Mouse (Mus musculus): ENCODE measurements at regions not wholly inside any gene's neighbourhood (a gene's known extent, or its start where the extent isn't known, plus 50 kb on each side); places are given as distances from the start of the nearest gene placed in this dataset.

DNA sequence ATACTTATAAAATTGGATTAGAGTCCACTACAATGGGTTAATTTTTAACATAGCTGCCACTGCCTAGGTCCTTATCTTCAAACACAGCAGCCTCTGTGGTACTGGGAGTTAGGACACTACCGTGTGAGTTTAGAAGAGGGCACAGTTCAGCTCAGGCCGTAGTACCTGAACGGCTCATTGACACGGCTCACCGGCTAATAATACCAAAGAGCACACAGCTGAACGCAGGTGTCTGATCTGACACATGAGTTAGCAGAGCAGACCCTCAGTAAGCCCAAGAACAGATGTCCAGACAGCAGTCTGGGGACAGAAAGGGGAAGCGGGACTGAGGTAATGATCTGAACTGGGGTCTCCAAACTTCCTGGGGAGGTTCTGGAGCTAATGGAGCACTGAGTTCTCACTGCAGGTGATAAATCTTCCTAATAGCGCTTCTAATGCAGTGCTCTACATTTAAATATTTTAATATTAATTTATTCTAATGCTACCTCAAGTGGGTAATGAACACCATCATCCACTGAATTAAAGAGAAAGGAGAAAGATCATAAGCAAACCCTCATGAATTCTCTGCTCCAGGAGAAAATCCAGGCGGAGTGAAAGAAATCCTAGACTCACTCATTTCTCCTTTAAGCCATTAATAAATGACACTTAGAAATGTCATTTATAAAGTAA, 90.8 kb upstream of the Rapgef5 start:
- DNase-seq, result no peak
- intact Hi-C loops (cut with DNase I), result loop anchor here (5.0 kb wide), 1 partner anchor 342 kb away; no protein-coding TSS in a partner anchor

DNA sequence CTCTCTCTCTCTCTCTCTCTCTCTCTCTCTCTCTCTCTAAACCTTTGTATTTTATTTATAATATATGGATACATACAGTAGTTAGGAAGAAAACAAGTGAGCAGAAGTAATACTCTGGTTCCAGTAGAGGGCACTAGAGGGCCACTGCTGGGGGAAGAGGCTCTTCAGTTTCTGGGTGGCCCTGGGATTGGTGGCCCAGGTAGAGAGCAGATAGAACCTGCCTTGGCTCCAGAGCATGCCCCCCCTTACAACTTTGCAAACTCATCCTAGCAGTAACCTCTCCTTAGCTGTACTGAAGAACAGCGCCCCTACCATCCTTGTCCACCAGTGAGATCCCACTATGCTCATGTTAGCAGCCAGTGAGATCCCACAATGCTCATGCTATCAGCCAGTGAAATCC, 88.8 kb upstream of the Rapgef5 start:
- DNase-seq, result no peak

DNA sequence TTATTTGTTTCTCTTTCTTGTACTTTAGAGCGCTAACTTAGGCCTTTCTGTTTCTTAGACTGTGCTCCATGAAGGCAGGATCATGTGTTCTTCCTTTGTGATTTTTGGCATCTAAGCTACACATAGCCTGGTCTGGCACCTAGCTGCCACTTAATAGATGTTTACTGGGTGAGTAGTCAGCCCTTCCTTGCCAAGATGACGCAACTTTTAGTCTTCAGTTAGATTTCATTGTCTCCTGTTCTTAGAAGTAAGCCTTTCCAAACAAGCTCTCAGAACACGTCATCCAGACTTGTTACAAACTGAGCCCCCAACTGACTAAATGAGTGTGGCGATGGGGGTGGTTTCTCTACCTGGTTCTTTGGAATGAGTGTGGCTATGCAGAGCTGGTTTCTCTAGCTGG, 85.4 kb upstream of the Rapgef5 start:
- no peak for DNase-seq
- intact Hi-C loops (cut with DNase I), result no loop called here

More for the DNA sequence above, 88.8 kb upstream of the Rapgef5 start:
- intact Hi-C loops (cut with DNase I), result loop anchor here (5.0 kb wide), 1 partner anchor 340 kb away; no protein-coding TSS in a partner anchor

DNA sequence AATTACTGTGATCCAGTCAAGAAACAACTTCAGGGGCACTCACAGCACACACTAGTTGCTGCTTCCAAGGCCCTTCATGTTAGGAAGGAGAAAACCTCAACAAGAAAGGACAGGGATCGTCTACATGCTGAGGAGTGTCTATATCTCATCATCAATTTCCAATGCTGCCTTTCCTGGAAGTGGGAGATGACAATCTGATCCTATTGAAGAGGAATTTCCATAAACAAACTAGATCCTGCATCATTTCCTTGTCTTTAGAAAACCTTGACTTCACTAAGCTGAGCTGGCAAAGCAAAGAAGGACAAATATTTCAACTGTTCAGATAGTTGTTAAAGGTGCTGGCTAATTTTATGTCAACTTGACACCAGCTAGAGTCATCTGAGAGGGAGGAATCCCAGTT, 83.5 kb upstream of the Rapgef5 start:
- intact Hi-C loops (cut with DNase I), result no loop called here
- DNase-seq, result no peak

DNA sequence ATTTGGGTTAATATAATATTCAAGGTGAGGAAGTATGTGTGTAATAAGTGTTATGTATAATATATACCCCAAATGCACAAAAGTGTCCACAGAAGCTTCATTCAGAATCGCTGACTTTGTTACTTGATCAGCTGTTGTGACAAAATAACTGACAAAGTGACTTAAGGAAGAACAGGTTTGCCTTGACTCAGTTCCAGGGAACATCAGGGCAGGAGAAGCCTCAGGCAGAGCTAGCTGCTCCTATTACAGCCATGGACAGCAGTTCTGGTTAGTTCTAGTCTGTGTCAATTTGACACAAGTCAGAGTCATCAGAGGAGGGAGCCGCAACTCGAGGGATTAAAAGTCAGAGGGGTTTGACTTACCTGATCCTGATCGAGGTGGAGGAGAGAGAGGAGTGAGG, 79.3 kb upstream of the Rapgef5 start:
- DNase-seq, result no peak
- intact Hi-C loops (cut with DNase I), result no loop called here

DNA sequence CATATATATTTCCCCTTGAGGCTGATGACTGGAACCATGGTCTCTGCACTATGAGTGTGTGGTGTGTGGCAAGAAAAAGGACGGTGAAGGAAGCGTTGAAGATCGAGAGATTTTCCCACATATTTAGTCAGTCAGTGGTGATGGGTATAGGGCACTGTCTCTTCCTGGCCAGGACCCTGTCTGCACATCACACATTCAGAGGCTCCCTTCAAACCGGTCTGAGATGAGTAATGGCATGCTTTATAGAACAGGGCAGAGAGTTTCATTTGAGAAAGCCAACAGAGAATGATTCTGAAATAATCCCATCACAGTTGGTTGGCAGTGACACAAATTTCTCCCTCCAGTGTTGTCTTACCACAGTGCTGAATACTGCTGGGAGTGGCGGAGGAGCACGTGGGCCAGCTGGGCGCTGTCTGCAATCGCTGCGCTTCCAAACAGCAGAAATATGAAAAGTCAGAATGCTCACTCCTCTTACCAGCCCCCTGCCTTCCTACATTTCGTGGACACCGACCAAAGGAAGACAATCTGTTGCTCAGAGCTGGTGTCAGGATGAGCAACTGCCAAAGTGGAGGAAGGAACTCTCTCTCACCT, 77.2 kb upstream of the Rapgef5 start:
- intact Hi-C loops (cut with DNase I), result no loop called here

DNA sequence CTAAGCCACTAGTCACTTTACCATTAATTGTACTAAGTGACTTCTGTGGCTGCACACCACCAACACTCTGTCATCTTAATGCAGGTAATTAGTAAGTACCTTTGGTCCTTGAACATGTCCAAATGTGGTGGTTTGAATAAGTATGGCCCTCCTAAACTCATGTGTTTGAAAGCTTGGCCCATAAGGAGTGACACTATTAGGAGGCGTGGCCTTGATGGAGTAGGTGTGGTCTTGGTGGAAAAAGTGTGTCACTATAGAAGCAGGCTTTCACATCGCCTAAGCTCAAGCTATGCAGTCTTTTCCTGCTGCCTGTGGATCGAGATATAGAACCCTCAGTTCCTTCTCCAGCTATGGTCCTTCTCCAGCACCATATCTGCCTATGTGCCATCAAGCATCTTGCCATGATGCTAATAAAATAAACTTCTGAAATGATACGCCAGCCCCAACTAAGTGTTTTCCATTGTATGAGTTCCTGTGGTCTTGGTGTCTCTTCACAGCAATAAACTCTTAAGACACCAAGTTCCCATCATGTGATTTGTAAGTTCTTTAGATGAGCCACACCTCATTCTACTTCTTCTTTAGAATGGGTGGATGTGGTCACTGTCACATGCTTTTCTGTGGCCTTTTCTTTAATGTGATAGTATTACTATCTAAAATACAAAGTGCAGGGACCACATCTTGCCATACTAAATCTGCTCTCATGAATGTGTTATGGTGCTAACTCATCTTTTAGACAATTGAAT, 71.9 kb upstream of the Rapgef5 start:
- no peak for DNase-seq
- intact Hi-C loops (cut with DNase I), result no loop called here

More for the DNA sequence above, 77.2 kb upstream of the Rapgef5 start:
- no peak for DNase-seq

DNA sequence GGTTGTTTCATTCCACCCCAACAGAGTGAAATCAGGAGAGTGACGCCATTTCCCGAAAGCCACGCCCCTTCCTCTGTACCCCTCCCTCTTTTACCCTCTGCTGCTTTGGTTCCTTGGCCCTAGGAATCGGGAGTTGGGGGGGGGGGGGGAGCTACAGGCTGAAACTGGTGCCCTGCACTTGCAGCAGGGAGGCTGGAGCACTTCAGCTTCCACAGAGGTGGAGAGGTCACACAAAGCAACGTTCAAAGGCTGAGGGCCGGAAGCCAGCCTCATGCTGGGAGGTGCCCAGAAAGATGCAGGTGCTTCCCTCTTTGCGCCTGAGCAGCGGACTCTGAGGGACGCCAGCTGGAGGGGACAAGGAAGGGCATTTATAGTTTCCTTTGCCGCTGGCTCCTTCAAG, 69.1 kb upstream of the Rapgef5 start:
- intact Hi-C loops (cut with DNase I), result no loop called here

DNA sequence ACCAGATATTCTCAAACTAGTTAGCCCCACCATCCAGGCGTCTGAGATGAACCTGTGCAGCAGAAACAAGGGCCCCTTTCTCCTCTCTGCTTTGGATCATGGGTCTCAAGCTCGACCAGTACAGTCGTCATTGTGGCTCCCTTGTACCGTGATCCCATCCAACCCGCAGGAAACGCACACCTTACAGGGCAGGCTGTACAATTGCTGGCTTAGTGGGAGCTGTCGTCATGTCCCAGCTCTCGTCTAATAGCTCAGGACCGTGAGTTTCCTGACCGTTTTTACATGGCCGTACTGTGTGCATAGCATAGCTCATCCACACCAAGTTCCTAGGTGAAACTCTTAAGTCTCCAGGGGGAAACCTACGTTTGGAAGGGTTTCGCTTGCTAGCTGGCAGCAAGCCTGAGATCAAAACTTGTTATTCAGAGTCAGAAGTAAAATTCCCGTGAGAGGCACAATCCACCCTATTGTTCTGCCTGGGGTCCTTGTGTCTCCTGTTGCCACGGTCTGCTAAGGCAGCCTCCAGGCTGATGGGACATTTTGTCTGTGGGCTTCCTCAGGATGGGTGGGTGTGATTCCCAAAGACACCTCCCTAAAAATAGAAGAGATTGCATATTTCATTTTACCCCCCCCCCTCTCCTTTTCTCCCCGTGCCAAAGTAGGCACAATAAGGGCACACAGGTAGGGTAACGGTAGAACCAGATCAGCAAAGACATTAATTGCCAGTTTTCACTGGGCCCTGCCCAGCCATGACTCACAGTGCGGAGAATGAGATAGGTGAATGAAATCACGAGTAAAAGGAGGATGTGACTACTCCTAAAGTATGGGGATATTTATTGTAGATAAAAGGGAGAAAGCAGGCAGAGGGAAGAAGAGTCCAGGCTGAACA, 68.2 kb upstream of the Rapgef5 start:
- intact Hi-C loops (cut with DNase I), result loop anchor here (1.0 kb wide), 1 partner anchor 21 kb away; no protein-coding TSS in a partner anchor
- DNase-seq, result no peak

More for the DNA sequence above, 69.1 kb upstream of the Rapgef5 start:
- DNase-seq, result no peak

DNA sequence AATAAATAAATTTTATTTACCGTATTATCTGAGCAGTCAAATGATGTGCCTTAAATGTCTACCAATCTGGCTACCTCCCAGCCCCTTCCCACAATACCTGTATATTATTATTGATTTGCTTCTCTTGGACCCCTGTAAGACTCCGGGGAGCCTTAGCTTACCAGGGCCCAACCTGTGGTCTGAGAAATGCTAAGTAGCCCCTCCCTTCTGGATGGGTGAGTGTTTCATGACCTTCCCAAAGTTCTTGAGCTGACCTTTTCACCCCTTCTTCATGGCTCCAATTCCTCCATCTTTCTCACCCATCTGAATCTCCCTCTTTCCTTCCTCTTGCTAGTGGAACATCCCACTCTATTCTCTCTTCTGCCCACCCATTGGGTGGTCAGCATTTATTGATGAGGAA, 67.2 kb upstream of the Rapgef5 start:
- intact Hi-C loops (cut with DNase I), result no loop called here
- no peak for DNase-seq

DNA sequence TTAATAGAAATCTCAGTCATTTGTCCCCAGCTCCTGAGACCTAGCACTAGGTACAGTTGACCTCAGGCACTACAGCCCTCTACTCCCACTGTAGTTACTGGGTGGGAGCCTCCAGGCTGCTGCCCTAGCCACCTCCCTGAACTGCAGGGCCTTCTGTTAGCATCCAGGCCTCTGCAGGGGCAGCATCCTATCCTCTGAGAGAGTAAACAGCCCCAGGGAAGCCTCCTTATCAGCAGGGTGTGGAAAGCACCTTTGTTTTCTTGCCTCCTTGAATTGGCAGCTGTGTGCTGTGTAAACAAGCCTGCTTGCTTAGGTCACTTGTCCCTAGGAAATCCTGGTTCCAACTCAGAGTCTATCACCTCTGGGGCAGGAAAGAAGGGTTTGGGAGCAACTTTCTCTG, 66.2 kb upstream of the Rapgef5 start:
- intact Hi-C loops (cut with DNase I), result no loop called here
- no peak for DNase-seq

DNA sequence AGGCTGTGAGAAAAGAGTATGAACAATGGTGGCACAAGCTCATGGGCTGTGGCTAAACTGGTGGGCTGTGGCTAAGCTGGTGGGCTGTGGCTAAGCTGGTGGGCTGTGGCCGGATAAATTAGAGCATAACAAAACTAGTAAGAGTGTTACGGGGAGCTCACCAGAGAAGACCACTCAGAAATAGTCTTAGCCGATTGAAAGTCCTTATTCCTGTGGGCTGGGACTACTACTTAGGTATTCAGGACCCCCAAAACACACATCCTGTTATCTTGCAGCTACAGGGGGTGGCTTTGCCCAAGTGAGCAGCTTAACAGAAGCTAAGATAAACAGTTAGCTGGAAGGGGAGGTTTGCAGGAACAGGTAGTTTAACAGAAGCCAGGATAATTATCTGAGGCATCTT, 65.4 kb upstream of the Rapgef5 start:
- intact Hi-C loops (cut with DNase I), result no loop called here
- DNase-seq, result no peak

DNA sequence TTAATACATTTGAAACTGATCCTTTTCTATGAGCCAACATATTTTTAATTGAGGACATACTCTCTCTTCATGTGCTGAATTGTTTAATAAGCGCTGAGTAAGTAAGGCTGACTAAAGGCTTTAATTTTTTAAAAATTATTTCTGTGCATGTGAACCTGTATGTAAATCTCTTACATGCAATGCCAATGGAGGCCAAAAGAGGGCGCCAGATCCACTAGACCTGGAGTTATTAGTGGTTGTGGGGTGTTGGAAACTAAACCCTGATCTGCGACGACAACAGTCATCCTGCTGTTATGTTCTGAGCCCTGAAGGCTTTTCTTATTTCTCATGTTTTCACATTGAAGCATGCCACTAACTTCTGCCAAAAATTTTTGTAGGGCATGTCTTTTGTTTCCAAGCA, 64.8 kb upstream of the Rapgef5 start:
- DNase-seq, result no peak
- intact Hi-C loops (cut with DNase I), result no loop called here

DNA sequence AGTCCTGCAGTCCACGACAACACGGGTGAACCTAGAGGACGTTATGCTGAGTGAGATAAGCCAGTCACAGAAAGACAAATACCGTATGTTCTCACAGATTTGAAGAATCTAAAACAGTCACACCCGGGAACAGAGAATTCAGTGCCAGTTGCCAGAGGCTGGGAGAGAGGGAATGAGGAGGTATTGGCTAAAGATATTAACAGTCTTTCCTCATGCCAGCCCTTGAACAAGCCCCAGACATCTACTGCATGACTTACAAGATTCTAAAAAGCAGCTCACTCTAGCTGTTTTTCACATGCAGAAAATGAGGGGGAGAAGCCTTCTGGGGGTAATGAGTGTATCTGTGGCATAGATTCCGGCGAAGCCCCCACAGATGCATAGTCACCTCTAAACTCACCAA, 60.5 kb upstream of the Rapgef5 start:
- DNase-seq, result no peak
- intact Hi-C loops (cut with DNase I), result no loop called here

DNA sequence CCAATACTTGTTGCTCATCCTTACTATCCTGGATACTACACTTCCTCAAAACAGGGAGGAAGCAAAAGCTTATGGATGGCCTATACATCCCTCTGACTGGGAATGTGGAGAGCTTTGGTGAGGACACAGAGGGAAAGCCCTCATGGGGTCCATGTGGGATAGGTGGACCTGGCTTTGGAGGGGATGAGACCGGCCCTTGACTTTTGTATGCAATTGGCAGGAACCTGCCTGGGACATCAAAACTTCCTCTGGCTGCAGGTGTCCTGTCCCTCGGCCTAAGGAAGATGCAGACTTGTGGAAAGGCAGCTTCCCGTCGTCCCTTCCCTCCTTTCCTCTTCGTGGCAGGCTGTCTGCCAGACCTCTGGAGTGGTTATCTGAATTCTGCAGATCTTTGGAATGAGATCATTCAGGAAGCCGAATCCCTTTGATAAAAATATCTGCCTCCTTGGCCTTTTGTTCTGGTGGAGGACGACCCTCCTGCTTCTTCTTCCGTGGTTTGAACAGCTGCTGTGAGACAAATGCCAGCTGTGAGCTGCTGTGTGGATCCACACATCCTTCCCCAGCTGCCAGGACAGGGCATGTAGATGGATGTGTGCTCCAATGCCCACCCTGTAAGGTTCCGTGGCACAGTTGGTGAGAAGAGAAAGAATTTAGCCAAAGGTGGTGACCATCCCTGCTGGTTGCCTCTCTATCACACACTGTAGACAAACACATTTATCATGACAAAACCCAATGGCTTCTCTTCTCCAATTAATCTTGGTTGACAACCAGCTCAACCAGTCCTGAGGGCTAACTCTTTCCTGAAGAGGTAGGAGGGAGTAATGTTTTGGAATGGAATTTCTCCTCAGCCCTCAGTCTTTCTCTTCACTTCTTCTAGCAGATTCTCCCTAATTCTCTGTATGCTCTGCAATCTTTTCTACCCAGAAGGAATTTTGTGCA, 57.9 kb upstream of the Rapgef5 start:
- intact Hi-C loops (cut with DNase I), result no loop called here
- no peak for DNase-seq

DNA sequence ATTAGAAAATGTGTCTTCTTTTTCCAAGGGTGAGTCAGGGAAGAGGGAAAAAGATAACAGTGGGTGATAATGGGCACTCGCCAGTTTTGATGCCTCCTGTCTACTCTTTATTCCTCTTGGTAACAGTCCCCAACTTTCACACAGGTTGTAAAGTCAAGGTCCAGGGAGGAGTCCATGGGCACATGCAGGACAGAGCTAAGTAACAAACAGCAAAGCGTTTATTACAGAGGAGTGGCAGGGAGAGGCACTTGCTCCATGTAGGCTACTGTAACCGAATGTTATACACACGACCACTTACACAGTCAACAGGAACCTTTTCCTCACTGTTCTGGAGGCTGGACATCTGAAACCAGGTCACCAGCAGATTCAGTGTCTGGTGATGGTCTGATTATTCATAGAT, 56.7 kb upstream of the Rapgef5 start:
- DNase-seq, result no peak
- intact Hi-C loops (cut with DNase I), result no loop called here

DNA sequence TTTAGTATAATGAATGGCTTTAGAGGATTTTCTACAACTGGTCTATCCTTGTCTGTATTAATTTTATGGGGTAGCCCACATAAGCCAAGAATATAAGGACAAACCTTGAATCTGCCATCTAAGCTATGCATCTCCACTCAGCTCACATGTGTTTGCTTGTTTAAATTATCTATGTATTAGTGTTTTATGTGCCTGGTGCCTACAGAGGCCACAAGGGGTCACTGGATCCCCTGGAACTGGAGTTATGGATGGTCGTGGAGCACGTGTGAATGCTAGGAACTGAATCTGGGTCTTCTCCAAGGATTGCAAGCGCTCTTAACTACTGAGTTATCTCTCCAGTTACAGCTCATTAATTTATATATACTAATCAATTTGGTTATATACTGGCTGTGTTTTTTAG, 51.1 kb upstream of the Rapgef5 start:
- DNase-seq, result no peak
- intact Hi-C loops (cut with DNase I), result no loop called here

DNA sequence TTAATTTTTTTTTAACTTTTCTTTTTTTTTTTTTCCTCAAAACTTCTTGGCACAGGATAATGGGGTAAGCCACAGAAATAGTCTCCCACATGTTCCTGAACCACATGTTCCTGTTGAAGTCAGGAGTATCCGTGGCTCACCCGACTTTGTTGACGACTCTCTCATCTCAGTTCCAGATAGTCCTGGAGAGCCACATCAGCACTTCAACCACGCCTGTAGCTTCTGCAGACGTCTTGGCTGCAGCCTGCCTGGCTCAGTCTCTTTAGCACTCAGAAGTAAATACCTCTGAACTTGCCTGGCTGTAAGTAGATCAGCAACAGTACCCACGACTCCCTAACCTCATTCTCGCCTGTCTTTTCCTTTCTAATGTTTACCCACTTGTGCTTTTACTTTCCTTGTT, 50.3 kb upstream of the Rapgef5 start:
- no peak for DNase-seq
- intact Hi-C loops (cut with DNase I), result no loop called here

Measured in gastrocnemius, postnatal 36 days (tissue).